Comparison of ENCODE assay signal across 8 mouse cellular contexts in the genomic region with DNA sequence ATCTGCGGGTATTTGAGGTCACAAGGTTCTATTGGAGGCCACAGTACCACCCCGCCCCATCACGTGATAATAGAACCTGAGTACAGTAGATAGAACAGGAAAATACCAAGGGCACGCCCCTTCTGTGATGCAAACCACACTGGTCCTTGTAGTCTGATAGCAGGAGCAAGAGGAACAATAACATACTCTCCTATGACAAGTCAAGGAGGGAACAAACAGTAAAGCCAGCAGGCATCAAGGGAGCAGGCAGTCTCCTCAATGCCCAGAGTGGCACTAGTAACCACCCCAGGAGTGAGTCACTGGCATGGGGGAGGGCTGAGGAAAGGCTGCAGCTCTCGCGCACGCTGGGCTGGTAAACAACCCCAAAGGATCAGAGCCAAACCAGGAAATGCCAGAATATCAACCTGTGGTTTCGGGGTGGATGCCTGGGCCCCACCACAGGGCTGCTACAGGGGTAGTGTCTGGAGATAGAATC.
A peak's percentile ranks its signal among the peaks of the same experiment; 100 is the strongest.
DNase-seq lines count a peak whose midpoint lies in the region; ATAC-seq and TF ChIP-seq lines count a peak whose summit lies in the region.

No protein-coding gene starts in this region.

- peaks cover 23% of the 10 kb centered on the region for H3K4me1 ChIP-seq in embryonic facial prominence, embryonic 13.5 days
- peaks cover 9% of the 10 kb centered on the region; the same call in 1 of the 2 replicates for H3K4me1 ChIP-seq in embryonic facial prominence, embryonic 10.5 days

- no peaks in the 10 kb centered on the region for H3K36me3 ChIP-seq in embryonic facial prominence, embryonic 13.5 days
- H3K36me3 ChIP-seq in embryonic facial prominence, embryonic 10.5 days (replicated peaks), result no peaks in the 10 kb centered on the region

- no peak overlapping the region for H3K4me2 ChIP-seq in embryonic facial prominence, embryonic 13.5 days

- H3K4me3 ChIP-seq in embryonic facial prominence, embryonic 13.5 days, result no peak overlapping the region
- H3K4me3 ChIP-seq in embryonic facial prominence, embryonic 10.5 days, result no peak overlapping the region

- no peaks in the 10 kb centered on the region for H3K9me3 ChIP-seq in embryonic facial prominence, embryonic 13.5 days
- H3K9me3 ChIP-seq in embryonic facial prominence, embryonic 10.5 days, result no peaks in the 10 kb centered on the region

- H3K9ac ChIP-seq in embryonic facial prominence, embryonic 13.5 days, result no peak overlapping the region

- WGBS in embryonic facial prominence, embryonic 13.5 days, result 69% methylated on average over 8 of the region's 8 CpGs
- 85% methylated on average over 8 of the region's 8 CpGs for WGBS in embryonic facial prominence, embryonic 10.5 days

- in situ Hi-C loops in Patski (cut with MboI; ENCODE audit: low pct_unique_long_range_greater_than_20kb), result no loop called here

- CTCF ChIA-PET in Patski (lab: Charles Lee), result interaction anchor here (1.1 to 1.7 kb wide), 2 partner anchors 23 to 56 kb away, joined by 3 read pairs; no protein-coding TSS in a partner anchor

- no peaks in the 10 kb centered on the region for H3K27me3 ChIP-seq in embryonic facial prominence, embryonic 13.5 days
- no peaks in the 10 kb centered on the region for H3K27me3 ChIP-seq in embryonic facial prominence, embryonic 10.5 days (replicated peaks; ENCODE audit: low read depth, poor library complexity, severe bottlenecking)
- no peaks in the 10 kb centered on the region for H3K27me3 ChIP-seq in Patski

- TF ChIP-seq CTCF in Patski (IDR thresholded peaks at IDR 0.05), result no peak

- ATAC-seq in embryonic facial prominence, embryonic 13.5 days (ENCODE audit: insufficient number of reproducible peaks, insufficient read depth, low FRiP score, low TSS enrichment, low read depth), result peak; percentile 69; the same call in 1 of the 2 replicates
- peak; percentile 87 for ATAC-seq in Patski

- H3K27ac ChIP-seq in embryonic facial prominence, embryonic 13.5 days, result peak overlapping the region; percentile 56; the same call in 1 of the 2 replicates
- no peak overlapping the region for H3K27ac ChIP-seq in embryonic facial prominence, embryonic 10.5 days (replicated peaks)

- POLR2A ChIA-PET in Patski (lab: Charles Lee), result interaction anchor here (5.0 kb wide), 1 partner anchor 169 kb away, joined by 28 read pairs; the partner anchor contains the start of gene Zfand5

- DNase-seq in embryonic facial prominence, embryonic 10.5 days (ENCODE audit: low spot score), result no peak
- DNase-seq in Patski (ENCODE audit: low read depth, low spot score), result no peak
- peak; percentile 90 for DNase-seq in fibroblast of lung, adult 2 months (ENCODE audit: low read depth)
- peak; percentile 48 to 49 for DNase-seq in lung, postnatal 4 days
- peak; percentile 14 for DNase-seq in urinary bladder, postnatal 10 days (ENCODE audit: low spot score)
- no peak for DNase-seq in gastrocnemius, postnatal 10 days
- no peak for DNase-seq in frontal cortex, adult 2 months (ENCODE audit: extremely low spot score in 1 of 2, low spot score in 1 of 2)

Comparison
In these comparisons a context has a peak if more than half of its experiments do, and no peak if none do; other contexts are left out.
1. DNase-seq: peak in fibroblast of lung, adult 2 months (single experiment), lung, postnatal 4 days (2 of 2) and urinary bladder, postnatal 10 days (single experiment); none in embryonic facial prominence, embryonic 10.5 days (single experiment), Patski (single experiment), gastrocnemius, postnatal 10 days (single experiment) and frontal cortex, adult 2 months (0 of 2).